Mouse (Mus musculus) kidney, adult 2 months (tissue): ENCODE results near the gene Mad2l2.

Source experiments
- CTCF ChIP-seq: fragments of 200-500 bp; conservative IDR thresholded peaks from 2 replicates; pipeline ENCODE4 v1.5.1; 2011; ENCODE audit warnings: low read depth, mild to moderate bottlenecking, control low read depth, low read length, moderate library complexity, mixed read lengths; ENCODE audit not compliant: insufficient read depth, insufficient read length
- POLR2A ChIP-seq: fragments of 200-500 bp; IDR thresholded peaks from one replicate; pipeline ENCODE4 v1.6.1; 2011; ENCODE audit warnings: low read depth, low read length, control low read depth

DNA sequence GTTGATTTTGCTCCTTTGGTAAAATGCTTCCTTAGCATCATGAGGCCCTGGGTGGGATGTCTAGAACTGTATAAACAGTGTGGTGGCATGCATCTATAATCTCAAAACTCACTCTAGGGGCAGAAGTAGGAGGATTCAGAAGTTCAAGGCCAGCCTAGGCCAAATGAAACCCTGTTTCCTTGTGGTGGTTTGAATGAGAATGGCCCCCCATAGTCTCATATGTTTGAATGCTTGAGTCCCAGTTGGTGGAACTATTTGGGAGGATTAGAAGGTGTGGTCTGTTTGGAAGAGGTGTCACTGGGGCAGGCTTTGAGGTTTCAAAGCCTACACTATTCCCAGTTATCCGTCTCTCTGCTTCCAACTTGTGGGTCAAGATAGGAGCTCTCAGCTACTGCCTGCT lies 39.0 kb upstream of the Mad2l2 start:
- TF ChIP-seq CTCF (no peak), POLR2A (no peak)
